Mouse (Mus musculus): ENCODE measurements around the gene Psme1.

- TF ChIP-seq POLR2A (IDR thresholded peaks at IDR 0.05; ENCODE audit: control insufficient read depth in 1 of 2, insufficient read depth in 1 of 2, low read depth in 1 of 2, low read length in 2 of 2, poor library complexity in 1 of 2) (0 out of 4 replicates have a peak, but pooled peaks of 1 of the 2 experiments have one; percentile 6), RAD21 (IDR thresholded peaks at IDR 0.05; ENCODE audit: low read depth, low read length) (no peak), ETS1 (IDR thresholded peaks at IDR 0.05; ENCODE audit: low read depth, low read length) (no peak), TCF12 (IDR thresholded peaks at IDR 0.05; ENCODE audit: low read depth, low read length) (no peak), ZMIZ1 (IDR thresholded peaks at IDR 0.05; ENCODE audit: low read depth, low read length) (no peak)
Measured at GRCm38 (mm10) chr14:55557587-55557986, 20.3 kb upstream of the Psme1 start.
